Mouse (Mus musculus) gastrocnemius, postnatal 4 days (tissue): Measurements from ENCODE around the gene Herc2. TPM values are rescaled to one million over a fixed set of nuclear protein-coding genes. Genes with fewer than 3 reads are reported as not detected.

ENCODE experiments used
- DNase-seq, 2 experiments: peaks; one replicate each; pipeline ENCODE4 v3.0.0; 2021 to 2022; ENCODE audit warnings: low spot score in 2 of 2, mixed read lengths in 2 of 2
- total RNA-seq, 2 experiments: library from RNA; stranded (reverse); gene quantifications; 2 replicates each; pipeline ENCODE4 v1.2.3; 2021

Gene Herc2
- total RNA-seq, 2 experiments from 2014 or later, result 36.4 to 37.7 TPM

DNA sequence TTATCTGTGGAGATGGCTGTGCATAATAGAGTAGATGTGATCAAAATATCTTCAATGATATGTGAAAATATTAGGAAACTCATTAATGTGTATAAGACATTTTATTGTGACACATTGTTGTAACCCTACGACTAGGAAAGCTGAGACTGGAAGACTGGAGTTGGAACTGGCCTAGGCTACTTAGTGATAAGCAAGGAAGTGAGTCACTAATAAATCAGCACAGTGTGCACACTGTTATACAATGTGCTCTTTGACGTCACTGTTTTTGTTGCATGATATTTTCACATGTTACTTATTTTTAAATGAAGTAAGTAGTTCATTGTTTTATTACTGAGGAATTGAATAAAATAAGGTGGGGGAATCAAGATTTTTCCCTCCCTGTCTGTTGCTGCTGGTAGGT is 16.1 kb downstream of the Herc2 start:
- no peak for DNase-seq

DNA sequence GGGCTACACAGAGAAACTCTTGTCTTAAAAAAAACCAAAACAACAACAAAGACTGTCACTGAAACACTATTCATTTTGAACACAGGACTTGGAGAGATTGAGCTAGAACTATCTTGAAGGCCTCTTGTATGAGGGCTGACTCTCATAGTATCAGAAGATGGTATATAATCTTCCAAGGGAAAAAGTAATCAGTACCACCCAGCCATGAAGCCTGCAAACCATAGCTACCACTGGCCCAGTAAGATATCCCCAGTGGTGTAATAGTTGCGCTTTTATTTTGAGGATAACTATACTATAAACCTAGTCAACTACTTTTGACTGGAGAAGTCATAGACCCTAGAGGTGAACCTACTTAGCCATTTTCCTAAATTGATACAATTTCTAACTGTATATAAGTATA is 16.6 kb downstream of the Herc2 start:
- no peak for DNase-seq

DNA sequence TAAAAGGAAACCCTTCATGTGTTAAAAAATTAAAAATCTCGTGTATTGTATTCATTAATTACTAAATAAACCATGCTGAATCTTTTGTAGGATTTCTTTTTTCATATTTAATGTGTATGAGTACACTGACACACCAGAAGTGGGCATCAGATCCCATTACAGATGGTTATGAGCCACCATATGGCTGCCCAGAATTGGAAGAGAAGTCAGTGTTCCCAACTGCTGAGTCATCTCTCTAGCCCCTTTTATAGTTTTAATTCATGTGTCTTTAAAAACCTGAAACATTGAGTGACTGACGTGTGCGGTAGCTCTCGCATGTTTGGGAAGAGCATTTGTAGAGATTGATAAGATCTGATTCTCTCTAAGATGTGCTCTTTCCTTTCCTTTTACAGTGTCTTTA is 21.7 kb downstream of the Herc2 start:
- DNase-seq, result no peak

DNA sequence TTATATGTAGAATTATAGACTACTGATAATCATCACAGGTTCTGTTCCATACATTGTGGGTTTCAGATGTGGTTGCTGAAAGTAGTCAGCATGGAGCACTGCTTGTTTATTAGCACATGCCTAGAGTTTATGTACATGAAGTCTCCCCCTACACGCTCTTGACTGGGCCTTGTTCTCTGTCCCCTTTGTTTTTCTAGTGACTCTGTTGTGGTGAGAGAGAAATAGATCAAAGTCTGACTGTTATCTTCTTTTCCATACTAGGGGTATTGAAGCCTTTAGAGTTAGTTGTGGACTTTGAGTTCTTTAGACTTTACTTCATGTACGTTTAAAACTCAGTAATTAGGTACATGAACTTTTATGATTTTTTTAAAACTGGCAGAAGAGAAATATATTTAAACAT is 33.0 kb downstream of the Herc2 start:
- no peak for DNase-seq

DNA sequence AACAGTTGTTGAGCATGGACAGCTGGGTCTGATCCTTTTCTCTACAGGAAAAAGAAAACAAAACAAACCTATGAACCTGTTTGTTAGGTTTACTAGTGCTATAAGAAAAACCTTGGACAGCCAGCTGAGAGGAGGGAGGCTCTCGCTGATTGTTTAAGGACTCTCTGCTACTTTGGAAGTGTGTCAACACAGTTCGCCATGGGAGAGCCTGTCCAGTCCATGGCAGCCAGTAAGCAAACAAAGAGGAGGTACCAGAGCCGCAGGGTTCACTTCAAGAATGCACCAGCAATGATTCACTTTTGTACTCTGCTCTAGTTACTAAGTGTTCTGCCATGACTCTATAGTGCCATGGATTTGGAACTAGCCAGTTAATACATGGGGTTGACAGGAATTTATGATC is 39.1 kb downstream of the Herc2 start:
- DNase-seq, result no peak

DNA sequence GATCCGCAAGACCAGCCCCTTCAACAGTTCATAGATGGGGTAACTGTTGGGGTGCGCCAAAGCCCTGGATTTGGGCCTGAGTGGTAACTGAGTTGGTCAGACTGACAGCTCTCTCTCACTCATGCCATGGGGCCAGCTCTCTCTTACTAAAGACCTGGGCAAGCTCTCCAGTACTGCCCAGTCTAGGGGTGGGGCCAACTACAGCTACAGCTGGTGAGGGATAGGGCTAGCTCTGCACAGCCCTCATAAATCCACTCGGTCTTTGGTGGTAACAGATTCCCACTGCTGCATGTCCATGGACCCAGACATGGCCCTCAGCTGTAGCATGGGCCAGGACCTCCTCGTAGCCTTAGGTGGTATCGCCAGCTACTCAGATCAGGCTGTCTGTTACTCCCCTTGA is 41.4 kb downstream of the Herc2 start:
- DNase-seq, result no peak

DNA sequence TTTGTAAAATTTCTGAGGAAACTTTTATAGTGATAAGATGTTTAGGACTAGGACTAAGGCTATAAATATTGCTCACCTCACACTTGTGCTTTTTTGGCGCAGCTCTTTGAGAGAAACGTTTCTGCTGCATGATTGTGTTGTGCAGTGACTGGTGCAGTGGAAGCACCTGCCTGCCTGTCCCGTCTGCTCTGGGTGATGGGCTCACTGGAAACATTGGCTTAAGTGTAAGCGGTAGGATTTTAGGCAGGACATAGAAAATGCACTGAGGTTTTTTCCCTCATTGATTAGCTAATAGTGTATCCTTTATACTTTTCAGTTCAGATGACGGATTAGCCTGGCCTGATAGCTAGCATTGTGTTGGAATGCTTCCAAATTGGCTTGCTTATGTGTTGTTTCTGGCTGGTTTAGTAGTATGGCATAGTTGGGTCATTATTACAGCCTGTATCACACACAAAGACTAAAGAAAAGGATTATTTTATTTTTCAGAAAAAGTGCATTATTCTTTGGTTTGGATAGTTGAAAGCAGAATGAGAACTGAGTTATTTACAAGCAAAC is 52.4 kb downstream of the Herc2 start:
- no peak for DNase-seq

DNA sequence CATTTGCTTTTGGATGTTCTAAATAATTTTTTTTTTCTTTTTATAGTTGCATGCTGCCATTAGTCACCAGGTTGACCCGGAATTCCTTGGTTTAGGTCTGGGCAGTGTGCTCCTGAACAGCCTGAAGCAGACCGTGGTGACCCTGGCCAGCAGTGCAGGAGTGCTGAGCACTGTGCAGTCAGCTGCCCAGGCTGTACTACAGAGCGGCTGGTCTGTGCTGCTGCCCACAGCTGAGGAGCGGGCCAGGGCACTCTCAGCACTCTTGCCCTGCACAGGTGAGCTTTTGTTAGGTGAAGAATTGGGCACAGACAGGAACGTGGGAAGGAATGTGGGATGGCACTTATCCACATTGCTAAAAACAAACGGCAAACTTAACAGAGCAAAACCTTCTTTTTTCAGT is 63.0 kb downstream of the Herc2 start:
- no peak for DNase-seq

DNA sequence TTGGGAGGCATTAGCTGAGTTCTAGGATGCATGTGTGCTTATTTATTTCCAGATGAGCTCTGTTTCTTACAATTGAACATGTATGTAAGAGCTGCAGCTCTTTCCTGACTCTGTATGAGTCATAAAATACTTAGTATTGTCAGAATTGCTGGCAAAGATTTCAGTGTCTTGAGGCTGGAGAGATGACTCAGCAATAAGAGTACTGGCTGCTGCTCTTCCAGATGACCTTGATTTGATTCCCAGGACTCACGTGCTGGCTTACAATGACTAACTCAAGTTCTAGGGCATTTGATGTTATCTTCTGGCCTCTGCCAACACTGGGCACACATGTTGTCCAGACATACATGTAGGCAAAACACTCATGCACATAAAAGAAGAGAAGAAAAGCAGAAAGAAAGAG is 64.2 kb downstream of the Herc2 start:
- no peak for DNase-seq

DNA sequence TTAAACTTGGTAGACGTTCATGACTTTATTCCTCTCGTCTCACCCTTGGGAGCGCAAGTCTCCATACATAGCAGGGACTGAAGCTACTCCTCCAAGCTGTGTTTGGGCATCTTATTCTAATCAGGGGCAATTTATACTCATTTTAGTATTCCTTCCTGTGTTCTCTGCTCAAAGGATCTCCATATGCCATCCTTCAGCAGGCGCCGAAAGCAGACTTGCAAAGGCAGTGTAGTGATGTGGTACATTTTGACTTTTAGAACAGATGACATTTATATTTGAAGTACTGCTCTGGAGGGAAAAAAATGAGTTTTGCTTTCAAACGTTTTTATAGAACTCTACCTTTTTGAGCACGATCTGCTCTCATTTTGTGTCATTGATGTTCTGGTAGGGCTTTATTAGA is 71.0 kb downstream of the Herc2 start:
- DNase-seq, result no peak

DNA sequence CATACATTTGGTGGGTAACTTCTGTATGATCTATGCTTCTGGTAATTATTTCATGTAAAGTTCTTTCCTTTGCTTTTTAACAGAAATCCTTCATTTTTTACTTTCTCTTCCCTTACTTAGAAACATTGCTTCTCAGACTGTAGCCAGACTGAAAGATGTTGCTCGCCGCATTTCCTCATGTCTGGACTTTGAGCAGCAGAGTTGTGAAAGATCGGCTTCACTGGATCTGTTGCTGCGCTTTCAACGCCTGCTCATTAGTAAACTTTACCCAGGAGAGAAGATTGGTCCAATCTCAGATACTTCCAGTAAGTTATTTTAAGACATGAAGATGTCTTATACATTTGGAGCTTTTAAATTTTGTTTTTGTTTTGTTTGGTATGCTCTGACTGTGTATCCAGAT is 71.4 kb downstream of the Herc2 start:
- no peak for DNase-seq

DNA sequence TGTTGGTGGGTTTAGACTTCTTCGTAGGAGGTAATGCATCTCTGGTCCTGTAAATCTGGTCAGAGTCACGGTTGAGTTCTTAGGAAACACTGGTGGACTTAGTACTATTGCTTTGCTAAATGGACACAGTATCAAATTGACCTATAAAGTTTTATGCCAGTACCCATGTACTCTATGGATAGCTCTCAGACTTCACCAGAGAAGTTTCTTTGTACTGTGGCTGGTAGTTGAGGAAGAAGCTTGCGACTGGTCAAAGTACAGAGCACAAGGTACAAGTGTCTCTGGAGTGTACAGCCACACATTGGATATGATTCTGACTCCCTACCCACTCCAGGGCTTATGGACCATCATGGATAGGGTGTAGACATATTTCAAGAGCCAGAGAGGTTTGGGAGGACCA is 78.1 kb downstream of the Herc2 start:
- DNase-seq, result no peak

DNA sequence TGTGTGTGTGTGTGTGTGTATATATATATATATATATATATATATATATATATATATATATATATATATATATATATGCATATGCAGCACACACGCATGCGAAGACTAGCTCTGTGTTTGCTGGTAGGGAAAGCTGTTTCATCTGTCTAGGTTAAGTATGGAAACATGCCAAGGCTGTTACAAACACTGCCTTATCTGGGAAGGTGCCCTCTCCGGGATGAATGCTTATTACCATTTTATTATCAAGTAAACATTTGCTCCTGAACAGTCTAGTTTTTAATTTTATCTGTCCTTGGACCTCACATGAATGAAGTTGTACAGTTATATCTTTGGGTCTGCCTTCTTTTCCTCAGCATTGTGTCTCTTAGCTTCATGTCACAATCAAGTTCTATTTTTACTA is 79.6 kb downstream of the Herc2 start:
- DNase-seq, result no peak

DNA sequence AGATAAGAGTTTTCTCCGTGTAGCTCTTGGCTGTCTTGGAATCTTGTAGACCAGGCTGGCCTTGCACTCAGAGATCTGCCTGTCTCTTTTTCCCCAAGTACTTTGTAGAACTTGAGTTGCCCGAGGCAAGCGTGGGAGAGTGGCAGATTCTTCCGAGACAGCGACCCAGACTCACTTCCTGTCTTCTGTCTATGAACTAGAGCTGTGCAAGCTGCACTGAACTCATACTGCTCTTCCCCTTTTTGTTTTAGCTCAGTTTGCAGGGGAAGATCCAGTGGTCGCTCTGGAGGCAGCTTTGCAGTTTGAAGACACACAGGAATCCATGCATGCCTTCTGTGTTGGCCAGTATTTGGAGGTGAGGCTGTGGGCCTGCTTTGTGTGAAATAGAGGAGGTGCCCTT is 81.6 kb downstream of the Herc2 start:
- no peak for DNase-seq

DNA sequence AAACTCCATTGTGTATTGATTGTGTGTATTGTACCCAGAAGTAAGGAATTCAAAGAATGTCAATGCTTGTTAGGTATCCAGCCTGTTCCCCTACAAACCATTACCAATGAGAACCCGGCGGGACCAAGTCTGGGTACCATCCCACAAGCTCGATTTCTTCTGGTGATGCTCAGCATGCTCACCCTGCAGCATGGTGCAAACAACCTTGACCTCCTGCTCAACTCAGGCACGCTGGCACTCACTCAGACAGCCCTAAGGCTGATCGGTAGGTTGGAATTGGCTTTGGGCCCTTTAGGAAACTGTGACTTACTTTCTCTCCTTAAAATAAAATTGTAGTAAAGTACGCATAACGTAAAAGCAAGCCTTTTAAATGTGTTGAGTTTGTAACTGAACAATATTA is 88.7 kb downstream of the Herc2 start:
- DNase-seq, result no peak

DNA sequence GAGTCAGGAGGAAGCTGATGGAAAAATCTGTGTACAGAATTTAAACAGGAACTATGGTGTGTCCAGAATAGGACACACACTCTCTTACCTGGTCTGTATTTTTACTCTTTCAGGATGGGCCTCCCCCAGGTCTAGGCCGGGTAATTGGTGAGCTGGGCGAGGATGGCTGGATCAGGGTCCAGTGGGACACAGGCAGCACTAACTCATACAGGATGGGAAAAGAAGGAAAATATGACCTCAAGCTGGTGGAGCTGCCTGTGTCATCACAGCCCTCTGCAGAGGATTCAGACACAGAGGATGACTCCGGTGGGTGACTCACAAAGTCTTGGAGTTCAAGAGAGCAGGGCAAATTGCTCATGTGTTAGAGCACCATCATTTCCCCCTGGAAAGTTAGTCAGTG is 96.4 kb downstream of the Herc2 start:
- no peak for DNase-seq

DNA sequence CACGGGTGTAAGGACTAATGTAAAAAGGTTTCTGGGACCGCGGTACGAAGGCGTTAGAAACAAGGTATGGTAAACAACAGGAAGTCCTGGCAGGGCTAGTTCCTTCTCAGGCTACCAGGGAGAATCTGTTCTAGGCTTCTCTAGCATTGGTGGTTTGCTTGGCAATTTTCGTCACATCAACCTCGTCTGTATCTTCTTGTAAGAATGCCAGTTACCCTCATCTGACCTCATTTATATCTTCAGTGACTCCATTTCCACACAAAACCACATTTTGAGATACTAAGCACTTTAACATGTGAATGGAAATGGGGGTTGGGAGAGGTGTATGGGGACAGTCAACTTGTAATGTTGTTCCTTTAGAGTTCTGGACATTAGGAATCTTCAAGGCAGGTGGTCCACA is 98.9 kb downstream of the Herc2 start:
- no peak for DNase-seq

DNA sequence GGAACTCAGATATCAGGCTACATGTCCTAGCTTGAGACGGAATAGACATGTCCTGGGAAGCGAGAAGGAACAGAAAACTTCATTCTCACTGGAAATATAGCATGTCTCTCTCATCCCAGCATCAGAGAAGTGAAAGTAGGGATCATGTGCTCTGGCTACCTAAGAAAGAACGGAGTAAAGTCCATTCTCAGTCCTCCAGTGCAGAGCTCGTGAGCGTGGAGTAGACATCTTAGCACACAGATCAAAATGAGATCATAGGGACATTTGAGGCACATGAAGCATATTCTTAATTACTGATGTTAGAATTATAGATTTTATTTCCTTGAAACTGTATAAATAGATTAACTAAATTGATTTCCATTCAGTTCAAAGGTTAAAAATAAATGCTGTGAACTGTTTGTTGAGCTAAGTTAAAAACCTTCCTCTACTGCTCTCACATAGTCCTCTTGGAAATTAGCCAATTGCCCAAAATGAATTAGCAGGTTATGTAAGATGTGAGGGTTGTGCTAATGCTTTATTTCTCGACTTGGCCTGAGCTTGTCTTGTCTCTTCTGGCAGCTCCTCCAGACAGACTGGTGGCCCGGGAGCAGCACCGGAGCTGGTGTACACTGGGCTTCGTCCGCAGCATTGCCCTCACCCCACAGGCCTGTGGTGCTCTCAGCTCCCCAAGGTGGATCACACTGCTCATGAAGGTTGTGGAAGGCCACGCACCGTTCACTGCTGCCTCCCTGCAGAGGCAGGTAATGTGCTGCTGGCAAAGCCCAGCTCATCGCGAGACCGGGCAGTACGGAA is 102.1 kb downstream of the Herc2 start:
- DNase-seq, result no peak

DNA sequence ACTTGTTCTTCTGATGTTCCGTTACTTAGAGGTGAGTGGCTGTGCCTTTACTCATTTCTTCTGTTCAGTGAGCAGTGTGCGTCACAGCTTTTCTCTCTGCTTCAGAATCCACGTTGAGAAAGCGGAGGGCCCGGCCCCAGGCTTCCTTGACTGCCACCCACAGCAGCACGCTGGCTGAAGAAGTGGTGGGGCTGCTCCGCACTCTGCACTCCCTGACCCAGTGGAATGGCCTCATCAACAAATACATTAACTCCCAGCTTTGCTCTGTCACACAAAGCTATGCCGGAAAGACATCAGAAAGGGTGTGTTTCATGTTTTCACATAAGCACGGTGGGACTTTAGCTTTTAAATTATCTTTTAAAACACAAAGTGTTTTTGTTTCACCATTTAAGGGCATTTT is 103.2 kb downstream of the Herc2 start:
- no peak for DNase-seq

DNA sequence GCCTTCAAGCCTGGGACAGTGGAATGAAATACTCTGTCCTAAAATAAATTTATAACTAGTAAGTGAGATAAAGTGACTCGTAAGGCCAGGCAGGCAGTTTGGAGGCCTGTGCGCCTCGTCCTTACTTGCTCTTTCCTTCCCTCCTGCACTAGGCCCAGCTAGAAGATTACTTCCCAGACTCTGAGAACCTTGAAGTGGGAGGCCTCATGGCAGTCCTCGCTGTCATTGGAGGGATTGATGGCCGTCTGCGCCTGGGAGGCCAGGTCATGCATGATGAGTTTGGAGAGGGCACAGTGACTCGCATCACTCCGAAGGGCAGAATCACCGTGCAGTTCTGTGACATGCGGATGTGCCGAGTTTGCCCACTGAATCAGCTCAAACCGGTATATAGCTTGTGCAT is 103.6 kb downstream of the Herc2 start:
- DNase-seq, result no peak

DNA sequence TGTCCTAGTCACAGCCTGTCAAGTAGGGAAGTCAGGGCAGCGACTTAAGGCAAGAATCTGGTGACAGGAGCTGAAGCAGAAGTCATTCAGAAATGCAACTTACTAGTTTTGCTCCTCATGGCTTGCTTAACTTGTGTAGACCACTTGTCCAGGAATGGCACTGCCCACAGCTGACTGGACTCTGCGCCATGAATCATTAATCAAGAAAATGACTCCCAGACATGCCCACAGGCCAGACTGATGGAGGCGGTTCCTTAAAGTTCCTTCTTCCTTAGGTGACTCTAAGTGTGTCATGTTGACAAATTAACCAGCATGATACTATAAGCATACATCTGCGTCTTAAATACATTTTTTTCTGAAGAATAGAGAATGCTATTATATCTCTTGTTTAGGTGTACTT is 113.3 kb downstream of the Herc2 start:
- no peak for DNase-seq

DNA sequence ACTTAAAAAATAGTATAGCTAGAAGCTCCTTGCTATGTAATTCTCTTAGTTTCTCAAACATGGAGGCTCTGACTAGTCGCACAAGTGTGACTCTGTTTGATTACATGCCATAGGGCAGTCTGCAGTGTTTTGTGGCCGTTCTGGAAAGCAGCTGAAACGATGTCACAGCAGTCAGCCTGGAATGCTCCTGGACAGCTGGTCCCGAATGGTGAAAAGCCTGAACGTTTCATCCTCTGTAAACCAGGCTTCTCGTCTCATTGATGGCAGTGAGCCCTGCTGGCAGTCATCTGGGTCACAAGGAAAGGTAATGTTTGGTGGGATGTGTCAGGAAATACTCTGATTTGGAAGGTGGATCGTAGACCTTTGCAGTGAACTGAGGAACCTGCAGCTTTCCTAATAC is 118.7 kb downstream of the Herc2 start:
- no peak for DNase-seq

DNA sequence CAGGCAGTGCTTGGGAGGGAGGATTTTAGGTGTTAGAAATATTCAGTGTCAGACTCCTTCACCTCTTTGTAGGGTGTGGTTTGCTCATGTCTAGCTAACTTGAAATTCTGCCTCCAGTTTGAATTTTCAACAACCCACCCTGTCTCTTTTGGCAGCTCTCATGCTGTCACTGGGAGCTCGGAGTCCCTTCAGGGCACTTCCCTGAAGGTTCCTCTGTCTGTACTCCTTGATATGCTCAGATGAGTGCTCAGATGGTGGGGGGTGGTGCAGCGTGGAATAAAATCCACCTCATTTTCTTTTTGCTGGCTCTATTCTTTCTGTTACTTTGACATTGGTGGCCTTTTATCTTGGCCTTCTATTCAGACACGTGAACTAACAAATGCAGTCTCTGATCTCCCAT is 127.4 kb downstream of the Herc2 start:
- DNase-seq, result no peak
